Mouse (Mus musculus): Measurements from ENCODE around the gene Tmem233. TPM values are rescaled to one million over a fixed set of nuclear protein-coding genes. Genes with fewer than 3 reads are reported as not detected.

Tmem233 gene
- polyA plus RNA-seq, 1 experiment from 2014 or later, result not detected

DNA sequence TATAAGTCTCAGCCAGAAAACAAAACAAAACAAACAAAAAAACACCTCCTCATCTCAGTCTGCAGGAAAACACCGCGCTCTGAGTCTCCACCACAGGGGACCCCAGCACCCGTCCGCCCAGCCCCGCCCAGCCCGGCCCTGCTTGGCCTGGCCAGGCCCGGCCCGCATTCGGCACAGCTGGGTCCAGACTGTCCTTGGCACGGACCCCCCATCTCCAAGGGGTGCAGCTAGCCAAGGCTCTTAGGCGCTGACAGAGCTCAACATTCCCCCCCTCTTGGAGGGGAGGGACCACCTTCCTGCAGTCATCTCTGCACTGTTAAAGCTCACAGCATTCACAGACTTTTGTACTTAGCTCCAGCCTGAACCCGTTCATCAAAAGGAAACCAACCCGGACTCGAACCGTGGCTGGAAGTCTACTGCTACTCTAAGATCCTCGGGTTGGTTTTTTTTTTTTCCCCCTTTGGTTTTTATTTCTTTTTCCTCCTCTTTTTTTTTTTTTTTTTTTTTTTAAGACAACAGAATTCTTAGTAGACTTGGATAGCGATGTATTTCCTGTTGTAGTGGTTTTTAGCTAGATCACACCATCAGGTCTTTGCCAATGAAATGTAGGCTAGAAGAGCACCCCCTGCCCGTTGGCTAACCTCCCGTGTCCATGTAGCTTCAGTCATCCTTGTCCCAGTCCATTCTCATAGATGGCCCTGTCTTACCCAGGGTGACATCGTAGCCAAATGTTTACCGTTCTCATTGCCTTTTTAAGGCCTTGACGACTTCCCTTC is 76.5 kb downstream of the Tmem233 start:
- DNase-seq (ENCODE audit: low spot score) (no peak), ATAC-seq (replicated peaks; ENCODE audit: low FRiP score) (no peak)
- Histone ChIP-seq H3K4me3 (ENCODE audit: low read depth, low read length) (no peak overlapping the region), H3K9ac (ENCODE audit: low read length) (no peak overlapping the region), H3K36me3 (ENCODE audit: control insufficient read depth, insufficient read depth, low read length) (no peaks in the 10 kb centered on the region), H3K9me3 (ENCODE audit: control insufficient read depth, low read length) (no peaks in the 10 kb centered on the region), H3K4me2 (ENCODE audit: low read depth, low read length, severe bottlenecking) (no peak overlapping the region), H3K27me3 (ENCODE audit: control insufficient read depth, insufficient read depth, low read length) (no peaks in the 10 kb centered on the region), H3K4me1 (replicated peaks; ENCODE audit: control insufficient read depth, insufficient read depth, low read length) (no peaks in the 10 kb centered on the region), H3K27ac (ENCODE audit: low read depth, low read length) (no peak overlapping the region)
- WGBS, result 66% methylated on average over 22 of the region's 22 CpGs

DNA sequence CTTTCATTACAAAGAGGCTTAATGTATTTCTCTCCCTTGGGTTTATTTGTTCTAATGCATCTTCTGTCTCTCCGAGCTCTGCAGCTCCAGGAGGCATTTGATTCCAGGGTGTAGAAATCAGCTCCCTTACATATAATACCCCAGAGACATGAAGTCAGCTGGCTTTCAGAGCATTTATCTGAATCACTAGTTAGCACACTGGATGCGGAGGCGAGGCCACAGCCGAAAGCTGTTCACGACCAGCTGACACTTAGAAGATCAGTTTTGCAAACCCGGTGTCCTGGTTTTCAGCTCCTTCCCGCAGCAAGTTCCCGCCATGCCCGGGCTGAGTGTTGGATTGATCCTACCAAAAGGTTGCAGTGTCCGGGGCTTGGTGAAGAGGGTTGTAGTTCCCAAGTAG is 78.8 kb downstream of the Tmem233 start:
- Histone ChIP-seq H3K9ac (ENCODE audit: low read length) (no peak overlapping the region), H3K4me2 (ENCODE audit: low read depth, low read length, severe bottlenecking) (no peak overlapping the region), H3K27ac (ENCODE audit: low read depth, low read length) (no peak overlapping the region), H3K9me3 (ENCODE audit: control insufficient read depth, low read length) (no peaks in the 10 kb centered on the region), H3K4me1 (replicated peaks; ENCODE audit: control insufficient read depth, insufficient read depth, low read length) (no peaks in the 10 kb centered on the region), H3K27me3 (ENCODE audit: control insufficient read depth, insufficient read depth, low read length) (no peaks in the 10 kb centered on the region), H3K36me3 (ENCODE audit: control insufficient read depth, insufficient read depth, low read length) (no peaks in the 10 kb centered on the region), H3K4me3 (ENCODE audit: low read depth, low read length) (no peak overlapping the region)
- no peak for ATAC-seq (replicated peaks; ENCODE audit: low FRiP score)
- no peak for DNase-seq (ENCODE audit: low spot score)
- 85% methylated on average over 10 of the region's 10 CpGs for WGBS

DNA sequence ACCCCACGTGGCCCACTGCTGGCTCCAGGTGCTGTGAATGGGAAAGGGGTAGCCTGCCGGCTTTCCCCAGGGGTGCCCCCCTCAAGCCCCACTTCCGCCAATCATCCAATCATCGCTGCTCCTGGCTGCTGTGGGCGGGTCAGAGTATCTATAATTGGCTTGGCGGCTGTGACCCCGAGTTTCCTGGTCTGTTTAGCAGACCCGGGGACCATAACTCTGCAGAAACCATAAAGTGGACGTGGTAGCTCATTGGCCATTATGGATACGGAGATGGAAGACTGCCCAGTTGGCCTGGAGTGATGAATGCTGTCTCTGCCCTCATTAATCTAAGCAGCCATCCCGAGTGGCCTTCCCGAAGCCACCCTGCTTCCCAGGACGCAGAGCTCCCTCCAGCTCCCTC is 79.2 kb downstream of the Tmem233 start:
- no peak for DNase-seq (ENCODE audit: low spot score)
- Histone ChIP-seq H3K27ac (ENCODE audit: low read depth, low read length) (no peak overlapping the region), H3K36me3 (ENCODE audit: control insufficient read depth, insufficient read depth, low read length) (no peaks in the 10 kb centered on the region), H3K4me3 (ENCODE audit: low read depth, low read length) (no peak overlapping the region), H3K27me3 (ENCODE audit: control insufficient read depth, insufficient read depth, low read length) (no peaks in the 10 kb centered on the region), H3K9ac (ENCODE audit: low read length) (no peak overlapping the region), H3K9me3 (ENCODE audit: control insufficient read depth, low read length) (no peaks in the 10 kb centered on the region), H3K4me2 (ENCODE audit: low read depth, low read length, severe bottlenecking) (no peak overlapping the region), H3K4me1 (replicated peaks; ENCODE audit: control insufficient read depth, insufficient read depth, low read length) (no peaks in the 10 kb centered on the region)
- no peak for ATAC-seq (replicated peaks; ENCODE audit: low FRiP score)
- WGBS, result 41% methylated on average over 13 of the region's 13 CpGs

DNA sequence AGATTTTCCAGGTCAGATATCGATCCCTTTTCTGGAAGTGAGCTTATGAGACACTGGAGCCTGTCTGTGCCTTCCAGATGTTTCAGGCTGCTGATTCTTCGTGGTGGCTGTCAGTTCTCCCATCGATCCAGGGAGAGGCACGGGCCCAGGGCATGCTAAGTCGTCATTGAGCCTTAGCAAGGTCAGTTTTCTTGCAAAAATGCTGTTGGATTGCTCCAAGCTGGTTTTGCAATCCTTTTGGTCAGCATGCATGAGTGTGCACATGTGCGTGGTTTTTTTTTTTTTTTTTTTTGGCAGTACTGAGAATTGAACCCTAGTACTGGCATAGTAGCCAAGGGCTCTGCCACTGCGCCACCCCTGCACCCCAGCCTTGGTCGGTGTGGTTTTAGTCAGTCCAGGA is 79.9 kb downstream of the Tmem233 start:
- Histone ChIP-seq H3K4me1 (replicated peaks; ENCODE audit: control insufficient read depth, insufficient read depth, low read length) (no peaks in the 10 kb centered on the region), H3K27ac (ENCODE audit: low read depth, low read length) (no peak overlapping the region), H3K4me3 (ENCODE audit: low read depth, low read length) (no peak overlapping the region), H3K4me2 (ENCODE audit: low read depth, low read length, severe bottlenecking) (no peak overlapping the region), H3K36me3 (ENCODE audit: control insufficient read depth, insufficient read depth, low read length) (no peaks in the 10 kb centered on the region), H3K27me3 (ENCODE audit: control insufficient read depth, insufficient read depth, low read length) (no peaks in the 10 kb centered on the region), H3K9ac (ENCODE audit: low read length) (no peak overlapping the region), H3K9me3 (ENCODE audit: control insufficient read depth, low read length) (no peaks in the 10 kb centered on the region)
- ATAC-seq (replicated peaks; ENCODE audit: low FRiP score) (no peak), DNase-seq (ENCODE audit: low spot score) (no peak)
- 86% methylated on average over 8 of the region's 8 CpGs for WGBS

DNA sequence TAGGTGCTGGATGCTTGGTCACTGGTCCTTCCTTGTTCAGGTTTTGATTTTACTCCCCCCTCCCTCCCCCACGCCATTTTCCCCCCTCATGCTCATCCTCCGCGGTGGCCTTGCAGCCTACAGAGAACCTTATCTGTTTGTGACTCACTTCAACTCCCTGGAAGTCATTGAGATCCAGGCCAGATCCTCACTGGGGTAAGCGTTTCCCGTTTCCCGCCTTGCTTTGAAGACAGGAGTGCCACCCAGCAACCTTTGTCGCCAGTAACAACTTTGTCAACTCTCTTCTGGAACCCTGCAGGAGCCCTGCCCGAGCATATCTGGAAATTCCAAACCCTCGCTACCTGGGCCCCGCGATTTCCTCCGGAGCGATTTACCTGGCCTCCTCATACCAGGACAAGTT is 85.7 kb downstream of the Tmem233 start:
- Histone ChIP-seq H3K4me1 (replicated peaks; ENCODE audit: control insufficient read depth, insufficient read depth, low read length) (no peaks in the 10 kb centered on the region), H3K4me2 (ENCODE audit: low read depth, low read length, severe bottlenecking) (no peak overlapping the region), H3K27ac (ENCODE audit: low read depth, low read length) (no peak overlapping the region), H3K4me3 (ENCODE audit: low read depth, low read length) (no peak overlapping the region), H3K9me3 (ENCODE audit: control insufficient read depth, low read length) (no peaks in the 10 kb centered on the region), H3K27me3 (ENCODE audit: control insufficient read depth, insufficient read depth, low read length) (no peaks in the 10 kb centered on the region), H3K36me3 (ENCODE audit: control insufficient read depth, insufficient read depth, low read length) (no peaks in the 10 kb centered on the region; the same call in 1 of the 2 replicates), H3K9ac (ENCODE audit: low read length) (no peak overlapping the region)
- DNase-seq (ENCODE audit: low spot score), result no peak
- WGBS, result 71% methylated on average over 13 of the region's 13 CpGs
- no peak for ATAC-seq (replicated peaks; ENCODE audit: low FRiP score)

DNA sequence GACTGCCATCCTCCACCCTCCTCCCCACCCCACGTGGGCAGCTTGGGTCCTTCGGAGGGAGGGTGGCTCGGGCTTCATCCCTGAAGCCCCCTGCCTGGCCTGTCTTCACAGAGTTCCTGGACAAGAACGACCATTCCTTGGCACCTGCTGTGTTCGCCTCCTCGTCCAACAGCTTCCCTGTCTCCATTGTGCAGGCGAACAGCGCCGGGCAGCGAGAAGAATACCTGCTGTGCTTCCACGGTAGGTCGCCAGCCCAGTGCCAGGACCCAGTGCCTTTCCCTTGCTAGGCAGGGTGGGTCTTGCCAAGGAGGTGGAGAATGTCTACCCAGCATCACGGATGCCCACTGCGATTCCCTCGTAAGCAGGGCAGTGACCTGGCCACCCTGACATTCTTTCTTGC is 88.9 kb downstream of the Tmem233 start:
- no peak for DNase-seq (ENCODE audit: low spot score)
- Histone ChIP-seq H3K4me1 (replicated peaks; ENCODE audit: control insufficient read depth, insufficient read depth, low read length) (no peaks in the 10 kb centered on the region), H3K4me2 (ENCODE audit: low read depth, low read length, severe bottlenecking) (no peak overlapping the region), H3K9me3 (ENCODE audit: control insufficient read depth, low read length) (no peaks in the 10 kb centered on the region), H3K4me3 (ENCODE audit: low read depth, low read length) (no peak overlapping the region), H3K36me3 (ENCODE audit: control insufficient read depth, insufficient read depth, low read length) (peaks cover 11% of the 10 kb centered on the region), H3K27me3 (ENCODE audit: control insufficient read depth, insufficient read depth, low read length) (no peaks in the 10 kb centered on the region), H3K27ac (ENCODE audit: low read depth, low read length) (no peak overlapping the region), H3K9ac (ENCODE audit: low read length) (no peak overlapping the region)
- ATAC-seq (replicated peaks; ENCODE audit: low FRiP score), result no peak
- 90% methylated on average over 15 of the region's 15 CpGs for WGBS

DNA sequence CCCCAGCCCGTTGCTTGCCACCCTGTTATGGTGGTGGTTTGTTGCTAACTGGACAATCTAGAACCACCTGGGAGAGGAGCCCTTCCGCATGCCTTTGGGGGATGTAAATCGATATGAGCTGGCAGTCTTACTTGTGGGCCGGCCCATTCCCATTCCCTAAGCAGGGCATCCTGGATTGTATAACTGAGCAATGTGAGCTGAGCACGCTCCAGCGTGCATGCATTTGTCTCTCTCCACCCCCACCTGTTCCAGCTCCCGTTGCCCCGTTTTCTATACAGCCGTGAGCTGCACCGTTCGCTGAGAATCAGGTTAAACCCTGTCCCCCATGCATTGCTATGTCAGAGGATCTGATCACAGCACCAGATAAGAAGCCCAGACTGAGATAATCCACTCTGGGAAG is 91.3 kb downstream of the Tmem233 start:
- Histone ChIP-seq H3K27ac (ENCODE audit: low read depth, low read length) (no peak overlapping the region), H3K9ac (ENCODE audit: low read length) (no peak overlapping the region), H3K4me3 (ENCODE audit: low read depth, low read length) (no peak overlapping the region), H3K36me3 (ENCODE audit: control insufficient read depth, insufficient read depth, low read length) (peaks cover 11% of the 10 kb centered on the region), H3K9me3 (ENCODE audit: control insufficient read depth, low read length) (no peaks in the 10 kb centered on the region), H3K27me3 (ENCODE audit: control insufficient read depth, insufficient read depth, low read length) (no peaks in the 10 kb centered on the region), H3K4me2 (ENCODE audit: low read depth, low read length, severe bottlenecking) (no peak overlapping the region), H3K4me1 (replicated peaks; ENCODE audit: control insufficient read depth, insufficient read depth, low read length) (no peaks in the 10 kb centered on the region)
- ATAC-seq (replicated peaks; ENCODE audit: low FRiP score) (no peak), DNase-seq (ENCODE audit: low spot score) (no peak)
- 94% methylated on average over 11 of the region's 11 CpGs for WGBS

Other genes with a start within 250 kb of the Tmem233 start
- 44.9 and 48.9 TPM in 2 replicates for gene Cit, start 238.0 kb downstream of the Tmem233 start, polyA plus RNA-seq (2014; fragmentation: Nextera tagmentation; extraction: Ambion mirVana)
- gene Prkab1, start 58.7 kb downstream of the Tmem233 start, polyA plus RNA-seq (2014; fragmentation: Nextera tagmentation; extraction: Ambion mirVana), result 61.0 and 63.6 TPM in 2 replicates
- 0.92 and 1.6 TPM in 2 replicates for gene Ccdc60, start 205.7 kb upstream of the Tmem233 start, polyA plus RNA-seq (2014; fragmentation: Nextera tagmentation; extraction: Ambion mirVana)